Mouse (Mus musculus) neural tube, embryonic 13.5 days (tissue): ENCODE data around the gene Olfr1437. TPM values are rescaled to one million over a fixed set of nuclear protein-coding genes. Genes with fewer than 3 reads are reported as not detected.
"Not testable (repeated sequence)": the region's sequence is repeated elsewhere in the genome, so short reads cannot be mapped to it uniquely, and the experiment has no call there.

ENCODE experiments used
- ATAC-seq: fragments of 200-750 bp; cut with Nextera tagmentation; 2 replicates; pipeline ENCODE4 v1.8.0; 2017; ENCODE audit warnings: low read depth, mild to moderate bottlenecking, moderate TSS enrichment, moderate library complexity
- H3K27ac ChIP-seq: fragments of 300-500 bp; sonication (generic); replicated peaks from 2 replicates; pipeline ENCODE4 v1.5.1; 2015; ENCODE audit warnings: moderate library complexity, mild to moderate bottlenecking, inconsistent platforms
- H3K27me3 ChIP-seq: fragments of 300-500 bp; sonication (generic); 2 replicates; pipeline ENCODE4 v1.6.1; 2015; ENCODE audit warnings: mild to moderate bottlenecking, inconsistent platforms
- H3K36me3 ChIP-seq: fragments of 300-500 bp; sonication (generic); 2 replicates; pipeline ENCODE4 v1.6.1; 2015; ENCODE audit warnings: mild to moderate bottlenecking, inconsistent platforms
- H3K4me1 ChIP-seq: fragments of 300-500 bp; sonication (generic); replicated peaks from 2 replicates; pipeline ENCODE4 v1.6.1; 2015; ENCODE audit warnings: inconsistent platforms
- H3K4me2 ChIP-seq: fragments of 300-500 bp; sonication (generic); 2 replicates; pipeline ENCODE4 v1.6.1; 2015; ENCODE audit warnings: inconsistent platforms, mild to moderate bottlenecking, moderate library complexity
- H3K4me3 ChIP-seq: fragments of 300-500 bp; sonication (generic); 2 replicates; pipeline ENCODE4 v1.5.1; 2015; ENCODE audit warnings: mild to moderate bottlenecking, inconsistent platforms
- H3K9ac ChIP-seq: fragments of 300-500 bp; sonication (generic); 2 replicates; pipeline ENCODE4 v1.6.1; 2015; ENCODE audit warnings: moderate library complexity, mild to moderate bottlenecking, inconsistent platforms
- H3K9me3 ChIP-seq: fragments of 300-500 bp; sonication (generic); 2 replicates; pipeline ENCODE4 v1.6.1; 2016; ENCODE audit warnings: inconsistent platforms
- WGBS: fragments of 180-500 bp; shearing (Covaris S2); methylation state at CpG from one replicate; pipeline ENCODE4 v1.1.7; 2015; 5-methylcytosine and 5-hydroxymethylcytosine counted together
- polyA plus RNA-seq: library from polyadenylated mRNA; unstranded; fragments of >200 nt; fragmentation: Nextera tagmentation; extraction: Ambion mirVana; gene quantifications from 2 replicates; pipeline ENCODE4 v1.2.1, GENCODE M21; 2015

Gene Olfr1437
- not detected in 2 replicates for polyA plus RNA-seq

DNA sequence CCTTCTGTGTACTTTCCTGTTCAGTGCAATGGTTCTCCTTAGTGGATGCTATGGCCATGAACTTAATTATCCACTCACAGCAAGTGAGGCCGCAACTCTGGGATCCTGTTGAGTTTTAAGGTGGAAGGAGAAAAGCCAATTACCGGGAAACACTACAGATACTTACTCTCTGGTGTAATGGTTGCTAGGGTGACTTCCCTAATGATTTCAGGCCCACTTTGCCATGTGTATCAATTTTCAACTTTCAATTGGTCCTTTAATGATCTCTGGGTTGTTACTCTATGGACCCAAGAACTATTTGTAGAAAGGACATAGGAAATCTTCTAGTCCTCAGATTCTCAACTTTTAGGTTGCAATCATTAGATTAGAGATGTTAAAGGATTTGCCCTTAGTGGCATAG is at the start of gene Olfr1437:
Gene Olfr1437 (minus strand): TSS at position 101 of the 400 bp plus-strand sequence.
- Histone ChIP-seq H3K4me2 (no peak within 1 kb of the TSS), H3K27ac (no peak within 1 kb of the TSS), H3K4me3 (no peak within 1 kb of the TSS), H3K36me3 (no peaks in the 10 kb centered on the region), H3K4me1 (no peaks in the 10 kb centered on the region), H3K27me3 (no peaks in the 10 kb centered on the region), H3K9ac (no peak within 1 kb of the TSS), H3K9me3 (no peaks in the 10 kb centered on the region)
- no peak for ATAC-seq
- 67% methylated on average over 2 of the region's 2 CpGs for WGBS

DNA sequence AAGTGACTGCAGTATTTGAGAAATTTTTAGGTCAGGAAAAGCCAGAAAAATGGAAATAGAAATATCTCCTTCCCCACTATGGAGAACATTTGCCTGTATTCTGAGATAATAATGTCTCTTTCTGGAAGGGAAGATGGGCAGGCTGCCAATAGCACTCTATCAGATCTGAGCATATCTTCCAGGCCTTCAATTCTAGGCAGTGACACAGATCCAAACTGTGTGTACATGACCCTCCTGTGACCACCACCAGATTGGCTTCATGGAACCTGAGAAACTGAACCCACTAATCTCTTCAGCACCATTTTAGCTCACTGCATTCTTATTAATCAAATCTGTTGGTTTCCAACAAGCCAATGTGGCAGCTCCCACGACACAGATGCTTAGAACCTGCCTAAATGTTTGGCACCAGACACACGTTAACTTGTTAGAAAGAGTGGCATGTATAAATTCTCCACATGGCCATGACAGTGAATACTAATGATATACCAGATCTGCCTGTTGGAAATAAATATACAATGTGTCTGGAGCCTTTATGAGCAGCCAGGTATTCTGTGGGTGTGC is 49.6 kb upstream of the Olfr1437 start:
- no peaks in the 10 kb centered on the region for H3K36me3 ChIP-seq
- no peaks in the 10 kb centered on the region for H3K9me3 ChIP-seq
- 66% methylated on average over 2 of the region's 2 CpGs for WGBS
- no peak overlapping the region for H3K27ac ChIP-seq
- no peak overlapping the region for H3K4me3 ChIP-seq
- H3K4me1 ChIP-seq, result no peaks in the 10 kb centered on the region
- no peaks in the 10 kb centered on the region for H3K27me3 ChIP-seq
- no peak for ATAC-seq
- no peak overlapping the region for H3K9ac ChIP-seq
- H3K4me2 ChIP-seq, result no peak overlapping the region

GRCm38 (mm10) chr19:12373004-12373403 is 48.1 kb upstream of the Olfr1437 start:
- H3K4me3 ChIP-seq, result no peak overlapping the region
- no peak overlapping the region for H3K4me2 ChIP-seq
- H3K27me3 ChIP-seq, result no peaks in the 10 kb centered on the region
- H3K4me1 ChIP-seq, result no peaks in the 10 kb centered on the region
- no peaks in the 10 kb centered on the region for H3K36me3 ChIP-seq
- no peak for ATAC-seq
- H3K27ac ChIP-seq, result no peak overlapping the region
- no peak overlapping the region for H3K9ac ChIP-seq
- WGBS, result 84% methylated on average over 3 of the region's 3 CpGs
- H3K9me3 ChIP-seq, result no peaks in the 10 kb centered on the region

DNA sequence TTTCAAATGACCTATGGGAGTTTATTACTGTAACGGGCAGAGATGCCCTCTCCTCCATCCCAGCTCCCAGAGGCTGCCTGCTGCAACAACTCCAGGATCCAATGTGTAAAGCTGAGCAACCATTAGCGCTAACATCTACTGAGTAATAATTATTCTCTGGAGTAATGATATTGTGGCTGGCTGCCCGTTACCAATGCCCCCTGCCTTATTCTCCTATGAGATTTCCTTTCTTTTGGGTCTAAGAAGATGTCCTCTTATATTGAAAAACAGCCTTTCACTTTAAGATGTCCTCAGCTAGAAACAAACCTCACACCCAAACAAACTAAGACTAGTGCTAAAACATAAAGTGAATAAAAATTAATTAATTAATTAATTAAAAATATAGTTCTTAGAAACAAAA is 10.9 kb upstream of the Olfr1437 start, which contains the start of gene Olfr1438-ps1:
Gene Olfr1438-ps1 (minus strand): TSS at position 101 of the 400 bp plus-strand sequence.
- H3K27ac ChIP-seq, result no peak within 1 kb of the TSS
- 85% methylated on average over 3 of the region's 3 CpGs for WGBS

GRCm38 (mm10) chr19:12299030-12299429 is 25.9 kb downstream of the Olfr1437 start, which contains the start of gene Olfr1436:
Gene Olfr1436, minus strand, starts transcription at chr19:12299130.
- not testable (repeated sequence) for H3K4me2 ChIP-seq, H3K36me3 ChIP-seq, H3K4me3 ChIP-seq, H3K4me1 ChIP-seq, H3K9me3 ChIP-seq, H3K27me3 ChIP-seq, H3K27ac ChIP-seq, ATAC-seq, H3K9ac ChIP-seq
- 91% methylated on average over 1 of the region's 1 CpGs for WGBS

More for the DNA sequence above, 10.9 kb upstream of the Olfr1437 start, which contains the start of gene Olfr1438-ps1:
- Histone ChIP-seq H3K4me2 (no peak within 1 kb of the TSS), H3K36me3 (no peaks in the 10 kb centered on the region), H3K4me3 (no peak within 1 kb of the TSS), H3K9ac (no peak within 1 kb of the TSS), H3K4me1 (no peaks in the 10 kb centered on the region), H3K27me3 (no peaks in the 10 kb centered on the region), H3K9me3 (no peaks in the 10 kb centered on the region)
- no peak for ATAC-seq

DNA sequence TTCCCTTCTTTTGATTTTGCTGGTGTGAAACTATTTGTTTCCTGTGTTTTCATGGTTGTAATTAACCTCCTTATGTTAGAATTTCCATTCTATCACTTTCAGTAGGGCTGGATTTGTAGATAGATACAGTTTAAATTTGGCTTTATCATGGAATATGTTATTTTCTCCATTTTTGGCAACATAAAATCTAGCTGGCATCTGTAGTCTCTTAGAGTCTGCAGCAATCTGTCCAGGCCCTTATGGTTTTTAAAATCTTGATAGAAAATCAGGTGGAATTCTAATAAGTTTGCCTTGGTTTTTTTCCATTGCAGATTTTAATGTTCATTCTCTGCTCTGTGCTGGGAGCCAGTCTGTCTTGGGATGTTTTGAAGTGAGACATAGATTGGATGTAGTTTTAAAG is 31.9 kb downstream of the Olfr1437 start:
- Histone ChIP-seq H3K4me2 (no peak overlapping the region), H3K9ac (no peak overlapping the region), H3K27me3 (no peaks in the 10 kb centered on the region), H3K4me1 (no peaks in the 10 kb centered on the region), H3K27ac (no peak overlapping the region), H3K9me3 (no peaks in the 10 kb centered on the region), H3K36me3 (no peaks in the 10 kb centered on the region), H3K4me3 (no peak overlapping the region)
- no peak for ATAC-seq

- ATAC-seq, result no peak
These were observed 45.3 kb downstream of the Olfr1437 start, which contains the start of gene Olfr1434 for GRCm38 (mm10) chr19:12279554-12279953. Gene Olfr1434, plus strand, starts transcription at chr19:12279854.

More at GRCm38 (mm10) chr19:12279554-12279953, 45.3 kb downstream of the Olfr1437 start, which contains the start of gene Olfr1434:
- Histone ChIP-seq H3K36me3 (no peaks in the 10 kb centered on the region), H3K4me2 (no peak within 1 kb of the TSS), H3K9me3 (no peaks in the 10 kb centered on the region), H3K9ac (no peak within 1 kb of the TSS), H3K27me3 (no peaks in the 10 kb centered on the region), H3K27ac (no peak within 1 kb of the TSS), H3K4me1 (no peaks in the 10 kb centered on the region), H3K4me3 (no peak within 1 kb of the TSS)
- 82% methylated on average over 2 of the region's 2 CpGs for WGBS

Other genes with a start within 250 kb of the Olfr1437 start
- not detected in 2 replicates for gene Olfr1425, start 247.4 kb downstream of the Olfr1437 start, polyA plus RNA-seq
- not detected in 2 replicates for gene Olfr1426, start 233.1 kb downstream of the Olfr1437 start, polyA plus RNA-seq
- not detected in 2 replicates for gene Olfr1427, start 221.8 kb downstream of the Olfr1437 start, polyA plus RNA-seq
- not detected in 2 replicates for gene Olfr1428, start 209.2 kb downstream of the Olfr1437 start, polyA plus RNA-seq
- gene Olfr76, start 201.9 kb downstream of the Olfr1437 start, polyA plus RNA-seq, result not detected in 2 replicates
- gene Olfr1555-ps1, start 155.0 kb downstream of the Olfr1437 start, polyA plus RNA-seq, result not detected in 2 replicates
- gene Olfr1431, start 124.5 kb downstream of the Olfr1437 start, polyA plus RNA-seq, result not detected in 2 replicates
- gene Olfr1432, start 92.5 kb downstream of the Olfr1437 start, polyA plus RNA-seq, result not detected in 2 replicates
- not detected in 2 replicates for gene Olfr262, start 83.4 kb downstream of the Olfr1437 start, polyA plus RNA-seq
- not detected in 2 replicates for gene Olfr235, start 64.1 kb downstream of the Olfr1437 start, polyA plus RNA-seq
- gene Olfr1434, start 45.2 kb downstream of the Olfr1437 start, polyA plus RNA-seq, result not detected in 2 replicates
- not detected in 2 replicates for gene Olfr1436, start 26.0 kb downstream of the Olfr1437 start, polyA plus RNA-seq
- gene Olfr1438-ps1, start 10.8 kb upstream of the Olfr1437 start, polyA plus RNA-seq, result not detected in 2 replicates
- not detected in 2 replicates for gene Olfr1440, start 62.2 kb upstream of the Olfr1437 start, polyA plus RNA-seq
- not detected in 2 replicates for gene Olfr1441, start 92.3 kb upstream of the Olfr1437 start, polyA plus RNA-seq
- gene Pfpl, start 102.8 kb upstream of the Olfr1437 start, polyA plus RNA-seq, result 0.08 TPM in 1 of 2 replicates, not detected in the other
- 0.54 and 0.89 TPM in 2 replicates for gene Mpeg1, start 135.7 kb upstream of the Olfr1437 start, polyA plus RNA-seq
- gene Dtx4, start 176.4 kb upstream of the Olfr1437 start, polyA plus RNA-seq, result 34.2 and 35.5 TPM in 2 replicates
- gene Fam111a, start 220.6 kb upstream of the Olfr1437 start, polyA plus RNA-seq, result 7.9 and 8.0 TPM in 2 replicates